Comparison of ENCODE assay signal across 8 mouse cellular contexts in the genomic region with DNA sequence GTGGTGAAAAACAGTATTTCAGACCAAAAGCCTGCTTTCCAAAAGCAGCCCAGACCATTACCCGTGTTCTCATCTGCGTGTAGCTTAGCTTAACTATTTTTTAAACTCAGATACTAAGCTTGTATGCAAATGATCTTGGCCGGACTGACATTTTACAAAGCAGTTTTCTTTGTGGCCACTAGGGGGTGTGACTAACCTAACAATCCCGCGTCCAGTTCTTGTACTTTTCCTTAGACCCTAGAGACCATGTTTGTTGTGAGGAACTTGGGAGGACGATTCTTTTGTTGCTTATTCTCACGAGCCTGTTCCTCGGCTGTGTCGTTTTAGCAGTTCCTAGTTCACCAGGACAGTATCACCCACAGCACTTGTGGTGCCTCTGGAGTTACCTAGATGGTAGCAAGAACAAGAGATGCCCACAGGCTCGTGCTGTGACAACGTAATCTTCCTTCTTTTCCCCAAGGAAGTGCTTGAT.
DNase-seq lines count a peak whose midpoint lies in the region; ATAC-seq and TF ChIP-seq lines count a peak whose summit lies in the region.

No protein-coding gene starts in this region.

- no peak overlapping the region for H3K27ac ChIP-seq in neural tube, embryonic 14.5 days (ENCODE audit: low read depth, low read length)

- H3K4me3 ChIP-seq in G1E (ENCODE audit: low read depth, low read length) = no peak overlapping the region
- H3K4me3 ChIP-seq in neural tube, embryonic 14.5 days (ENCODE audit: low read depth, low read length) = no peak overlapping the region

- TF ChIP-seq CTCF in G1E (IDR thresholded peaks at IDR 0.05; ENCODE audit: low read depth, low read length) = peak; percentile 57

- peaks cover 67% of the 10 kb centered on the region for H3K36me3 ChIP-seq in G1E (replicated peaks)
- no peaks in the 10 kb centered on the region for H3K36me3 ChIP-seq in neural tube, embryonic 14.5 days (ENCODE audit: control insufficient read depth, insufficient read depth, low read length)

- WGBS in neural tube, embryonic 14.5 days = 10% methylated on average over 11 of the region's 11 CpGs

- peaks cover 16% of the 10 kb centered on the region for H3K4me1 ChIP-seq in G1E (ENCODE audit: insufficient read depth, low read depth, low read length)
- H3K4me1 ChIP-seq in neural tube, embryonic 14.5 days (ENCODE audit: control insufficient read depth, insufficient read depth, low read length) = peaks cover 4% of the 10 kb centered on the region; the same call in 1 of the 2 replicates

- intact Hi-C loops in heart, postnatal 36 days (cut with DNase I) = loop anchor here (1.0 to 10.0 kb wide), 4 partner anchors 61 to 357 kb away; a partner anchor contains a TSS

- peak; percentile 26 for DNase-seq in G1E (ENCODE audit: low spot score)
- DNase-seq in c-Kit-negative CD71-positive TER-119-positive erythroid progenitor cells, embryonic 14.5 days (ENCODE audit: low read depth, low spot score) = peak; percentile 71
- peak; percentile 50 to 66 for DNase-seq in heart, postnatal 36 days
- DNase-seq in kidney, postnatal 36 days = peak; percentile 47 to 57
- peak; percentile 23 to 56 for DNase-seq in lung, adult 18-20 months
- DNase-seq in urinary bladder, postnatal 4 days (ENCODE audit: low spot score in 2 of 2) = no peak

- H3K9ac ChIP-seq in neural tube, embryonic 14.5 days (replicated peaks; ENCODE audit: low read depth, low read length) = no peak overlapping the region

- no peaks in the 10 kb centered on the region for H3K9me3 ChIP-seq in G1E (replicated peaks)
- H3K9me3 ChIP-seq in neural tube, embryonic 14.5 days (ENCODE audit: control insufficient read depth, low read length) = no peaks in the 10 kb centered on the region

- no peaks in the 10 kb centered on the region for H3K27me3 ChIP-seq in G1E (ENCODE audit: insufficient read depth, low read length)
- no peaks in the 10 kb centered on the region for H3K27me3 ChIP-seq in neural tube, embryonic 14.5 days (ENCODE audit: control insufficient read depth, insufficient read depth, low read length)

- H3K4me2 ChIP-seq in neural tube, embryonic 14.5 days (ENCODE audit: low read depth, low read length) = peak overlapping the region; percentile 36; the same call in 1 of the 2 replicates

- ATAC-seq in G1E (ENCODE audit: extremely low read depth, insufficient number of reproducible peaks, low FRiP score, poor library complexity, severe bottlenecking) = peak; percentile 32; the same call in 1 of the 2 replicates
- peak; percentile 89 for ATAC-seq in erythroid progenitor cell, adult 5-6 weeks (replicated peaks; ENCODE audit: low FRiP score, poor library complexity, severe bottlenecking)
- peak; percentile 61; the same call in 1 of the 2 replicates for ATAC-seq in neural tube, embryonic 14.5 days (ENCODE audit: low read depth)

Comparison
In these comparisons a context has a peak if more than half of its experiments do, and no peak if none do; other contexts are left out.
1. ATAC-seq: peak in every context shown above with its lines; median percentile 89 in erythroid progenitor cell, adult 5-6 weeks; 61 in neural tube, embryonic 14.5 days; 32 in G1E.
2. DNase-seq: peak in G1E (single experiment), c-Kit-negative CD71-positive TER-119-positive erythroid progenitor cells, embryonic 14.5 days (single experiment), heart, postnatal 36 days (2 of 2), kidney, postnatal 36 days (2 of 2) and lung, adult 18-20 months (2 of 2); none in urinary bladder, postnatal 4 days (0 of 2).